Mouse (Mus musculus) embryonic facial prominence, embryonic 15.5 days (tissue): Measurements from ENCODE around the gene Irgm2. TPM values are rescaled to one million over a fixed set of nuclear protein-coding genes. Genes with fewer than 3 reads are reported as not detected.

Experiments used
- ATAC-seq: fragments of 200-750 bp; cut with Nextera tagmentation; 2 replicates; pipeline ENCODE4 v1.8.0; 2017; ENCODE audit warnings: low read depth, moderate TSS enrichment; ENCODE audit not compliant: insufficient number of reproducible peaks, low FRiP score, low TSS enrichment
- H3K27ac ChIP-seq: fragments of 300-500 bp; sonication (generic); replicated peaks from 2 replicates; pipeline ENCODE4 v1.5.1; 2015; ENCODE audit warnings: mild to moderate bottlenecking, inconsistent platforms
- H3K27me3 ChIP-seq: fragments of 300-500 bp; sonication (generic); 2 replicates; pipeline ENCODE4 v1.6.1; 2015; ENCODE audit warnings: inconsistent platforms
- H3K36me3 ChIP-seq: fragments of 300-500 bp; sonication (generic); 2 replicates; pipeline ENCODE4 v1.6.1; 2015; ENCODE audit warnings: mild to moderate bottlenecking, inconsistent platforms
- H3K4me1 ChIP-seq: fragments of 300-500 bp; sonication (generic); 2 replicates; pipeline ENCODE4 v1.6.1; 2015; ENCODE audit warnings: inconsistent platforms
- H3K4me2 ChIP-seq: fragments of 300-500 bp; sonication (generic); replicated peaks from 2 replicates; pipeline ENCODE4 v1.6.1; 2015; ENCODE audit warnings: mild to moderate bottlenecking, inconsistent platforms
- H3K4me3 ChIP-seq: fragments of 300-500 bp; sonication (generic); replicated peaks from 2 replicates; pipeline ENCODE4 v1.5.1; 2015; ENCODE audit warnings: mild to moderate bottlenecking, inconsistent platforms
- H3K9ac ChIP-seq: fragments of 300-500 bp; sonication (generic); 2 replicates; pipeline ENCODE4 v1.6.1; 2015; ENCODE audit warnings: inconsistent platforms
- H3K9me3 ChIP-seq: fragments of 300-500 bp; sonication (generic); replicated peaks from 2 replicates; pipeline ENCODE4 v1.6.1; 2016; ENCODE audit warnings: inconsistent platforms
- WGBS: fragments of 180-500 bp; shearing (Covaris S2); methylation state at CpG from one replicate; pipeline ENCODE4 v1.1.7; 2015; 5-methylcytosine and 5-hydroxymethylcytosine counted together
- polyA plus RNA-seq: library from polyadenylated mRNA; unstranded; fragments of >200 nt; fragmentation: Nextera tagmentation; extraction: Ambion mirVana; gene quantifications from 2 replicates; pipeline ENCODE4 v1.2.1, GENCODE M21; 2015

Irgm2 gene
- polyA plus RNA-seq, 1 experiment from 2014 or later, result 3.6 TPM

DNA sequence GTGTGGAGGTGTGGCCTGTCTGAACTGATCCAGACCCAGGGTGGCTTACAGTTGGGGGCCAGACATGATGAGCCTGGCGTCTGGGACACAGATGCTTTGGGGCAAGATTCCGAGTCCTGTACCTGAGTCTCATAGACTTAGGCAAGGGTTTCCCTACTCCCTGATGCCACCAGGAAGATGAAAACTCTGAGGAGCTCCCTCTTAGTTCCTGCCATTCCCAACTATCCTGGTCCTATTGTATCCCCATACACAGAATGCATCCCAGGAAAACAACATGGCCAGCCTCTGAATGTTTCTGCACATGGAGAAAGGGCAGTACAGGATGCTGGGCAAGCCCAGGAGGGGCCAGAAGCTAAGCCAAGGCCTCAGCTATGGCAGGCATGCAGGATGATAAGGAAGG is 64.1 kb downstream of the Irgm2 start:
- no peak for ATAC-seq
- H3K4me1 ChIP-seq, result no peaks in the 10 kb centered on the region
- no peak overlapping the region for H3K9ac ChIP-seq
- no peak overlapping the region for H3K4me2 ChIP-seq
- H3K4me3 ChIP-seq, result no peak overlapping the region
- H3K9me3 ChIP-seq, result no peaks in the 10 kb centered on the region
- H3K27ac ChIP-seq, result no peak overlapping the region
- H3K36me3 ChIP-seq, result no peaks in the 10 kb centered on the region
- WGBS, result 59% methylated on average over 2 of the region's 2 CpGs
- no peaks in the 10 kb centered on the region; the same call in 1 of the 2 replicates for H3K27me3 ChIP-seq

GRCm38 (mm10) chr11:58264546-58264945 is 65.1 kb downstream of the Irgm2 start:
- Histone ChIP-seq H3K27me3 (no peaks in the 10 kb centered on the region; the same call in 1 of the 2 replicates), H3K9ac (no peak overlapping the region), H3K9me3 (no peaks in the 10 kb centered on the region), H3K4me2 (no peak overlapping the region), H3K36me3 (no peaks in the 10 kb centered on the region), H3K27ac (no peak overlapping the region), H3K4me1 (no peaks in the 10 kb centered on the region), H3K4me3 (no peak overlapping the region)
- no peak for ATAC-seq
- 77% methylated on average over 9 of the region's 9 CpGs for whole genome bisulfite sequencing

- Histone ChIP-seq H3K4me2 (no peak overlapping the region), H3K4me3 (no peak overlapping the region), H3K27ac (no peak overlapping the region), H3K9me3 (no peaks in the 10 kb centered on the region), H3K9ac (no peak overlapping the region), H3K4me1 (no peaks in the 10 kb centered on the region), H3K36me3 (no peaks in the 10 kb centered on the region), H3K27me3 (no peaks in the 10 kb centered on the region; the same call in 1 of the 2 replicates)
- ATAC-seq, result no peak
- 89% methylated on average over 3 of the region's 3 CpGs for WGBS
These were observed 68.9 kb downstream of the Irgm2 start for GRCm38 (mm10) chr11:58268285-58268684.

Other genes starting within 250 kb of the Irgm2 start
- 19.3 and 20.2 TPM in 2 replicates for gene Larp1, start 190.6 kb upstream of the Irgm2 start, polyA plus RNA-seq
- gene Gm12248, start 106.5 kb upstream of the Irgm2 start, polyA plus RNA-seq, result 0.14 TPM in 1 of 2 replicates, not detected in the other
- gene Cnot8, start 95.5 kb upstream of the Irgm2 start, polyA plus RNA-seq, result 96.3 and 97.5 TPM in 2 replicates
- gene Gemin5, start 31.1 kb upstream of the Irgm2 start, polyA plus RNA-seq, result 16.1 and 16.6 TPM in 2 replicates
- 107 and 115 TPM in 2 replicates for gene Mrpl22, start 28.0 kb upstream of the Irgm2 start, polyA plus RNA-seq
- 8.5 and 9.0 TPM in 2 replicates for gene Igtp, start 62 bp upstream of the Irgm2 start, polyA plus RNA-seq
- gene 4930438A08Rik, start 75.2 kb downstream of the Irgm2 start, polyA plus RNA-seq, result 2.0 and 2.4 TPM in 2 replicates
- 33.1 and 37.1 TPM in 2 replicates for gene Zfp692, start 107.5 kb downstream of the Irgm2 start, polyA plus RNA-seq
- 39.6 and 41.0 TPM in 2 replicates for gene Zfp672, start 130.7 kb downstream of the Irgm2 start, polyA plus RNA-seq
- gene Sh3bp5l, start 131.1 kb downstream of the Irgm2 start, polyA plus RNA-seq, result 34.0 and 38.7 TPM in 2 replicates
- gene Lypd8, start 179.4 kb downstream of the Irgm2 start, polyA plus RNA-seq, result 0.20 and 0.35 TPM in 2 replicates
- not detected in 2 replicates for gene 1810065E05Rik, start 221.5 kb downstream of the Irgm2 start, polyA plus RNA-seq
- gene Gm12253, start 232.9 kb downstream of the Irgm2 start, polyA plus RNA-seq, result not detected in 2 replicates